Mouse (Mus musculus): ENCODE results near the gene Aanat. TPM values are rescaled to one million over a fixed set of nuclear protein-coding genes. Genes with fewer than 3 reads are reported as not detected.

The Aanat gene
- total RNA-seq, 2 experiments from 2014 or later = not detected

DNA sequence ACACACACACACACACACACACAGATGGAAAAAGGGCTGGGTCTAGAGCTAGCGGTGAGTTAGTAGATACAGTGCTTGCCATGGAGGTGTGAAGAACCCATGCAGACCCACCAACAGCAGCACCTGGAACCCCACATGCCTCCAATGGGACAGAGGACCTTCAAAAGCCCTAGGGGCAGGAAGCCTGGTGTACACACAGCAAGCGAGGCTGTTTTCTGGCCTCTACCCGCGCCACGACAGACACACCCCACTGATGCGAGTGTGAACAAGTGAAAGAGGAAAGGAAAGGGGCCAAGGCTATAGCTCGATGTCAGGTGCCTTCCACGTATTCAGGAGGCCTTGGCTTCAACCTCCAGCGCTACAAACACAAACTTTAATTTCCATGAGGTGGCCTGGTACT is 25.7 kb downstream of the Aanat start:
- no peak for DNase-seq

DNA sequence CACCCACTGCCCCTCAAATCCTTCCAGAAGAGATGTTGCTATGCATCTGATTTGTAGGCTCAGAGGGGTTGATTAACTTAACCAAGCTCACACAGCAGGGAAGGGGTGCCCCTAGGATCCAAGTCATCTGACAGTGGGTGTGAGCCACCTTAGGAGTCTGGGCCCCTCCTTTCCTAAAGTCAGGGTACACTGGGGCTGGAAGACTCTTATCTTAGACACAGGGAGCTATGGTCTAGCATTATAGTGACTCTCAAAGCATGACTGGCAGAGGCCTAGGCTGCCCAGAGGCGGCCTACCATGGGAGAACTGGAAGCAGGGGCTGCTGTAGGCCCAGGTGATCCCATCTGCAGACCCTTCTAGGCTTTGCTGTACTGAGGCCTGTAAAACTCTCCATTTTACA is 26.3 kb downstream of the Aanat start:
- no peak for DNase-seq

DNA sequence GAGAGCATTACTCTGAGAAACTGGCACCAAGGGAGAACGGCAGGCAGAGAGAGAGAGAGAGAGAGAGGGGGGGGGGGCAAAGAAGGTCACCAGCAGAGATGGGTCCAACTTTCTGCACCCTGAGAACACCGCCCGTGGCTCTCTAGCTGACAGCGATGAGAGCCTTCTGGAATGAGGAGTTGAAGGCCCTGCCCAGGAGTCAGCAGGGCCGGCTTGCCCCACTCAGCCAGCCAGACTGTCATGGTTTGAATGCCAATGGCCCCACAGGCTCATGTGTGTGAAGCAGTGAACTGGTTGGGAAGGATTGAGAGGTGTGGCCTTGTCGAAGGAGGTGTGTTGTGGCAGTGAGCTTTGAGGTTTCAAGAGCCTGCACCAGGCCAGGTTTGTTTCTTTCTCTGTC is 27.0 kb downstream of the Aanat start:
- no peak for DNase-seq

DNA sequence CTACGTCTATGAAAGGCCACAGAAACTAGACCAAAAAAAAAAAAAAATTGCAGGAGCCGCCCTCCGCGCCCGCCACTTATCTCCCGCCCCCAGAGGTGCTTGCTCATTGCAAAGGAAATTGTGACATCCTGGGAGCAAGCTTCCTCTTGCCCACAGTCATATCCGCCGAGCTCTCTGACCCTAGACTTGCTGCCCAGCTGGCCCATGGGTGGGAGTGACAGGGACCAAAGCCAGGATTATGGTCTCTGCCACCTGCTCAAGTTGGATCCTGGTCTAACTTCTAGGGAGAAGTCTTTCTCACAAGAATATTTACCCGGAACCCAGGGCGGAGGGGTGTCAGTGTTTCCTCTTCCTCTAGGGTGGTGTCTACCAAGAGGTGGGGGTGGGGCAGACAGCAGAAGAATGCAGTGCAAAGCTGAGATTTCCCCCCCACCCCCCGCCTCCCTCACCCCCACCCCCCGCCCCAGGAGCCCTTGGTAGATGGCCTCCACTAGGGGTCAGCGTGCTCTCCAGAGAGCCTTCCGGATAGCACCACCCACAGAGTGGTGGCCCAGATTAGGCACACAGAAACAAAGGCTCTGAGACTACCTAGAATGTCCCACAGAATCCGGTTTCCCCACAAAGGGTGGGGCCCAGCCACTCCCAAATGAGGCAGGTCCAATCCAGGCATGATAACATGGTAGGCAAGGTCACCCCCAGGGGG is 29.7 kb downstream of the Aanat start:
- peak; percentile 52 for DNase-seq

DNA sequence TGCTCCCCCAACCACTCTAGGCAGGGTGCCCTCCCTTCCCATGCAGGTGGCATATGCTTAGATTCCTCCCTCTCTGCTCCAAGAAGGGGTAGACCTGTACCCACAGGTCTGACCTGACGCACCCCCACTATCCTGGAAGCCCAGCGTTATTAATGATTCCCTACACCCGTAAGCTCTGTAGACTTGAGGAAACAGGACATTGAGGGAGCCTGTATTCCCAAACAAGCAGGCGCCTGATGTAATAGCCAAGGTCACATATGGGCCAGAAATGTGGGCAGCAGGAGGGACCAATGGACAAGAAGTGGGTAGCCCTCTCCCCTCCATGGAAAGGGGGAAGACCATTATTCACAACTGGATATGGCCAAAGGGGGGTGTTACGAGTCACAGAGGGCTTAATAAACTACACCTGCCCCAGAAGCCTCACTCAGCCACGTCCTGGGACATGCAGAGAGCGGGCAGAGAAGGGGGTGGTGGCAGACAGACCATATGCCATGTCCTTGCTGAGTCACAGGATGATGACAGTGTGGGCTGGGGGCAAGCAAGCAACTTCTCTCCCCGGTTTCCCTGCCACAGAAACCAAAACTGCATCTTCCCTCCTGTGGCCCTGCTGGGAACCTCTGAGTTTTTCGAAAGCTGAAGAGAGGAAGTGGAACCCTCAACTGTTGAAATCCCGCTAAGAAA is 30.3 kb downstream of the Aanat start:
- DNase-seq = no peak

DNA sequence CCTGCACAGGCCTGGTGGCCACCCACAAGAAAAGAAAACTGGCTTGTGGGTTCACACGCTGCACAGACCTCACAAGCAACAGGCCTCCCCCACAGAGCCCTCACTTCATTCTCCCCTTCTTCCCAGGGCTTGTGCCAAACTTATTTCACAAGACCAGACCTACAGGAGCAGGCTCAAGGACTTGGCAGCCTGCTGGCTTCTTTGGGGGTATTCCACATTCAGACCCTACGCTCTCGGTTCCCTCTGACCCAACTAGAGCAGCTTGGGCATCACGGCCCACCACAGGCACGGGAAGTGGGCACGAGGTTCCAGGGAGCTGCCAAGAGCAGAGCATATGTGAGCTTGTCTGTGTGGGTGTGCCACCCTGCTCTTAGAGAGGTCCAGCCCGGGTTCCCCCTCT is 31.4 kb downstream of the Aanat start:
- peak; percentile 55 for DNase-seq

DNA sequence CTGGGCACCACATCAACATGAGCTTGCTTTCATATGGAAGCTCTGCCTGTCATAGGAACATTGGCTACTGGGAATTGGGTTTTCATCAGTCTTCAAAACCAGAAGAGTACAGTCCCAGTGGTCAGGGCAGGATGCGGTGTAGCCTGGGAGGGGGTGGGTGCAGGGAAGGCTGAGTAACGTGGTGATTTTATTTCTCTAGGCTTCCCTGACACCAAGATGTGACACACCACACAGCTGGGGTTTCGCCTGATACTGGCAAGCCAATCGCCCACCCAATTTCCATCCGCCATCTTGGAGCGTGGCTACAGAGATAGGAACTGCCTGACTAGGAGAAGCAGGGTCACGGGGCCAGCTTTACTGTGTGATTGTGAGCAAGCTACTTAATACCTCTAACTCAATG is 32.4 kb downstream of the Aanat start:
- no peak for DNase-seq

DNA sequence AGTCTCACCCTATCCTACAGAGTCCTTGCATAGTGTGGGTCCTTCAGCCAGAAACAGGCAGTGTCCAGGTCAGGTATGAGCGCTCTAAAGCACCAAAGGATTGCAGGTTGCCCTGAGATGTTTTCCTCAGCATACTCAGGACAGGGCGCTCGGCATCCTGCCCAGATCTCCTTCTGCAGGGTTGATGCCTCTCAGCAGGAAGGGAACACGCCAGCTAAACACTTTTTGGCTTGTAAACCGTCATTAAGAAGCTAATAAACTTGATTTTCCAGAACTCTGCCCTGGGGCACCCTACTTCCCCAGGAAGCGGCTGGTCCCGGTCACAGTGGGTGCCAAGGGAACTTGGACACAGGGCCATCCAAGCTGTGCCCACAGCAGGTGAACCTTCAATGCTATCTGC is 32.9 kb downstream of the Aanat start:
- no peak for DNase-seq

DNA sequence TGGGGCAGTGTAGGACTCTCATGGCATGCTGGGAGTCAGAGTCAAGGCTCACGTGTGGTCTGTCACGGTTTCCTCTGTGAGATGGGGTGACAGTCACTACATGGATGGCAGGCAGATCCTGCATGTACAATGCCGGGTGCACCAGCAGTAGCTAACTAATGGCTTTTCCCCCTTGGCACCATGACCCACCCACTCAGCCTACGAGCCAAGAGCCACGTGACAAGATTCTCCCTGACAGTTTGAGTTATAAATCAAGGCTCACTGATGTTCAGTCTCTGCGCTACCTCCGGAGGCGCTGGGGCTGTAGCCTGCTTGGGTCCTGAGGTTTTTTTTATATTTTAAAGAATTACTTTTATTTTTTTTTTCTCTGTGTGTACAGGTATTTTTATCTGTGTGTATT is 33.3 kb downstream of the Aanat start:
- DNase-seq = no peak

DNA sequence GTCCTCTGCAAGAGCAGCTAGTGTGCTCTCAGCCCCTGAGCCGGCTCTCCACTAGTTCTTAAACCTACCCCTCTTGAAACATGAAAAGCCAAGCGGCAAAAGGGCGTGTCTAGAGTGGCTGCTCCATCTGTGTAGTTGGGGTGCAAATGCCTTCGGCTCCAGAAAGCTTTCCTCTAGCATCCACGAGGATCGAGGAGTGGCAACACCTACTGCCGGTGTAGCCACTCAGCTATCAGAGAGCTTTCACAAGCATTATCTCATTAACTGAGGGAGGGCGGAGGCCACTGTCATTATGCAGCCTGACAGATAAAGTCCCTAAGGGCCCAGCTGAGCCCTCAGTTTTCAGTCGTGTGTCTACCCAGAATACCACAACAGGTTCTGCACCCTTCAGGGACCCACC is 33.8 kb downstream of the Aanat start:
- no peak for DNase-seq

DNA sequence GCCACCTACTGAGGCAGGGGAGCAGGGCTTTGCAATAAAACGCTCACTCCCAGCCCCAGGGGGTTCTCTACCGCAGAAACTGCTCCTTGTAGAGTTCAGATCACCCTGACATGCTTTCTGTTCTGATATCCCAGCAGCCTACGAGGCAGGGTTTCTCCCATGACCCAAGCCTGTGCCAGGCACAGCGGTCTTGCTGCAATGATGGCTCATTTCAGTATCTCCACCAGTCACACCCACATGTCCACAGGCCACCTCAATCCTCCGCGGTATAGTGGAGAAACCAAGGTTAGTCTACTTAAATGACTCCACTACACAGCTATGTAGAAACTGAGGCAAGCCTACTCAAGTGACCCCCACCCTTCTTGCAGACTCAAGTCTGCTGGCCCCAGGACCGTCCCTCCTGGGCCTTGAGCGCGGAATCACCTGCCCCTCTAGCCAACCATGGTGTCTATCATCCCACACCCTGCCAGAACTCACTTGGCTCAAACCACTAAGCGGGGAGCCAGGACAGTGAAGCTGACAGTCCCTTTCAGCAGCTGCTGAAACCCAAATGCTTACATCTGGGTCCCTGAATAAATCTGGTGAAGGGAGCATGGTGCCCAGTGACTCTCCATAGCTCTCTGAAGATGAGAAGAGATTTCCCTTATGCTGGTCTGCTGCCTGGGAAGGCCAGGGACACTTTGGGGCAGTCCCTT is 34.5 kb downstream of the Aanat start:
- DNase-seq = no peak

DNA sequence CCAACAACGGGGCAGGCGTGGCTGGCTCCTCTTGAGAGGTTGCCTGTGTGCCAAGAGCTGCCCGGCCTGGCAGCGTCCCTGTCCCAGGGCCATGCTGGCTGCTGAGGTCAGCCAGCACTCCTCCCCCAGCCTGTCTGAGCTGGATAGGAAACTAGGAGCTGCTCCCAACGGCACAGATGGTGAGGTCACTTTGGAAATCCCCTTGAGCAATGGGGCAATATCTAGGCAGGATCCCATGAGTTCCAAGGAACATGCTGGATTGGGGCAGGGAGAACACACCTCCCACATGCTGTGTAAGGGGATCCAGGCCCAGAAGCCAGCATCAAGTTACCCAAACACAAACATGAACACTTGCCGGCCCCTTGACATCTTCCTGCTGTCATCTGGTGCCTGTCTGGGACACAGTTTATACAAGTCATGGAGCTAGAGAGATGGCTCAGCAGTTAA is 35.0 kb downstream of the Aanat start:
- DNase-seq = peak; percentile 93

DNA sequence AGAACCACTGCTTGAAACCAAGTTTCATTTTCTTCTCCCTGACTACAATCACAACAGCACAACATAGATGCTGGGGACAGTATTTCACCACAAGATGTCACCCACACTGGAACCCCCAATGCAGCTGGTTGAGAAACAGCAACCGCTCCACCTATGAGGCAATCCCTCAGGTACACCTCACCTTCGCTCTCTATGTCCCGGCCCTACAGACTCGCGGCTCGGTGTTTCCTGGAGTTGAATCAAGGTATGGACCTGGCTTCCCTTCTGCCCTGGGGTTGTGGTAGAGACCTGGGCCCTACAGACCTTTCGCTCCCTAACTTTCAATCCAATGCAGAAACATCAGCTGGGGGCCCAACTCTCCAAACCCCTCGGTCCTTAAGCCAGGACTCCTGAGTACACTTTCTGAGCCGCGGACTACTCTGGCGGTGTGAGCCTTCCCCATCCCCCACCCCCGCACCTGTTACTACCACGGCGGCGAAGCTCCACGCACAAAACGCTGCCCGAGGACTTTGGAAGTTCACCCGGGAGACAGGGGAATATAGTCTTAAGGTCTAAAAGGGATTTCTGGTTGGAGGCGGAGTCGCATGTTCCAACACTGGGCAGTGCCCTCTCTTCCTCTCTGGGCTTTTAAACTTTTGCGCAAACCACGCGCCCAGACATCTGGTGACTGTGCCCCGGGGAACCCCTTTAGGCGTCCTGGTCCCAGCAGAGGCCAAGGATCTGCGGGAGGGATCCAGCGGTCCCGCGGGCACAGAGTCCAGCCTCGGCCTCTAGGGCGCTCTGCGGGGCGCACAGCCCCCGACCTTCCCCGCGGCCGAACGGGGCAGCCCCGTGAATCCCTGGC is 37.3 kb downstream of the Aanat start:
- no peak for DNase-seq

DNA sequence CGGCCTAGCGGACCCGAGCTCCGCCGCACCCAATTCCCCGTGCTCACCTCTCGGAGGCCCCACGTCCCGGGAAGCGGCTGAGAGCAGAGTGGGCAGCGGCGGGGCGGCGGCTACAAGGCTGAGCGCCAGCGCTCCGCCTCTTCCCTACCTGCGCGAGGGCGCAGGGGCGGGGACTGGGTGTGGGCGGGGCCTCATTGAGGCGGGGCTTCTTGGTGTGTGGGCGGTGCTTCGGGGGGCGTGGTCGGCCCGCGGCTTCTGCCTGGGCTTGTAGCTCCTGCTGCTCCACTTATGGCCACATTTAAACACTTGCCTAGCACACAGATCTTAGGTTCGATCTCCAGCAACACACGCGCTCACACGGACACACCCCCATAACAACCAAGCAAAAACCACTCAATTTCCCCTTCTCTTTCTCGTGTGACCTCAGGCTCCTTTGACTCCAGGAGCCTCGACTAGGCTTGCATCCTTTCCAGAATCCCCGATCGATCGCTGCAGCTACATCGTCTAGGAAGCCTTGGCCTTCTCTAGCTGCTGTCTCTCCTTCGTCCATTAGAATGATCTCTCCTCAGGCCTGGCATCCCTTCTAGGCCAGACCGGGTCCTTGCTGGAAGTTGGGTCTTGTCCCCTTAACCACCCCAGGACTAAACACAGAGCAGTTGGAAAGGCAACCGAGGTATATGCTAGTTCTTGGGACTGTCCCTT is 38.0 kb downstream of the Aanat start:
- DNase-seq = peak; percentile 93

DNA sequence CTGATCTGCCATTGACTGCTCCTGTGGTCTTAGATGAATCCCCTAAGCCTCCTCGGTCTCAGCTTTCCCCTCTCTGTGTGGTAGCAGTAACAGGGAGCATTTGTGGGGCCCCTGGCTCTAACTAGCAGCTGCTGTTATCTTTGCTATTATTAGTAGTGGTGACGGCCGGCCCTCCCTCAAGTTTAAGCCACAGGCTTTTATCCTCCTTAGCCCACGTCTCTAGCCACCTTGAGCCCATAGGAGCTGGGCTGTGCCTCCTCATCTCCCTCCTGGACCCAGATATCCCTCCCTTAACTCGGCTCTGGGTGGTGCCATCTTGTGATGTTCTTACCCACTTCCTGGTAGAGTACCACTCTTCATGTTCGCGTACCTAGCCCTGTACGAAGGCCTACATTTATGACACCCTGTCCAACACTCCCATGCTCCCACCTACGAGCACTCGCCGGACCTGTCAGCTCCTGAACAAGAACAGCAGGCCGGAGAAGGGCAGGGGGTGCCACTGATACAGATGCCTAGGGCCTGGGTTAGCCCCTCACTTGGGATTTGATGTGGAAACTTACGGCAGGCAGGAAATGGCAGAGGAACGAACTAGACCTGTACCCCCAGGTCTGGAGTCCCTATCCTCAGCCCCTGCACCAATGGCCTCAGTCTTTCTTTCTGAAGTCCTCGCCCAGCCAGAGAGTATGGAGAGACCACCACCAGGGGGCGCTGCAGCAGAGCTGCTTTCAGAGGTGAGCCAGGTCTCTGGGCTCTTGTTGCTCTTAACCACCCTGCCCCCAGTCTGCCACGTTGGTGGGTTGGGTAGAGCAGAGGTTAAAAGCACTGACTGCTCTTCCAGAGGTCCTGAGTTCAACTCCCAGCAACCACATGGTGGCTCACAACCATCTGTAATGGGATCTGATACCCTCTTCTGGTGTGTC is 39.1 kb downstream of the Aanat start:
- peak; percentile 72 for DNase-seq

DNA sequence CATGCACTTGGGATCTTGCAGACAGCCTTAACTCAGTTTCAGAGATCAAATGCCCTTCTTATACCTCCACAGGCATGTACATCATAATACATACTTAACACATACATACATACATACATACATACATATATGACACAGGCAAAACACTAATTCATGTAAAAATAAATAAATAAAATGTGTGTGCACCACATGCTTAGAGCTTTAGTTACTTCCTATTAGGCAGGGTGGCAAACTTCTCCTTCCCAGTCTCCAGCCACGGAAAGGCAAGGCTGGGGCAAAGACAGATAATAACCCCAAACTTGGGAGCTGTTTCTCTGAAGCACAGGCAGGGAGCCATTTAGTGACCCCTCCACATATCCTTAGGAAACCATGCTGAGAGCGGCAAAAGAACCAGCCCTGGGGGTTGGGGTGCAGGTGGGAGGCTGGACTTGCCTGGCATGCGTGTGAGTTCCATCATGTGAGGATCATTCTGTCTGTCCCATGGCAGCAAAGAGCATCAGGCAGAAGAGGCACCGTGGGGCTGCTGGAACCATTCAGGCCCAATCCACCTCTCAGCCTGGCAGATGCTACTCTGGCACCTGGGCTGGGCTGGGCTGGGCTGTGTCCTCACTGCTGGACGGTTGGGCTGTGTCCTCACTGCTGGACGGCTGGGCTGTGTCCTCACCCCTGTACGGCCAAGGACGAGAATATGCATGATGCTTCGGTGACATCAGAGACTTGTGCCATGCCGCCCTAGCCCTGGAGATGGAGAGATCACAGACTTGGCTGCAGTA is 40.3 kb downstream of the Aanat start, which contains the start of gene Rhbdf2:
TSS of gene Rhbdf2 (minus strand) at position 721 of the 773 bp plus-strand sequence.
- DNase-seq = no peak

DNA sequence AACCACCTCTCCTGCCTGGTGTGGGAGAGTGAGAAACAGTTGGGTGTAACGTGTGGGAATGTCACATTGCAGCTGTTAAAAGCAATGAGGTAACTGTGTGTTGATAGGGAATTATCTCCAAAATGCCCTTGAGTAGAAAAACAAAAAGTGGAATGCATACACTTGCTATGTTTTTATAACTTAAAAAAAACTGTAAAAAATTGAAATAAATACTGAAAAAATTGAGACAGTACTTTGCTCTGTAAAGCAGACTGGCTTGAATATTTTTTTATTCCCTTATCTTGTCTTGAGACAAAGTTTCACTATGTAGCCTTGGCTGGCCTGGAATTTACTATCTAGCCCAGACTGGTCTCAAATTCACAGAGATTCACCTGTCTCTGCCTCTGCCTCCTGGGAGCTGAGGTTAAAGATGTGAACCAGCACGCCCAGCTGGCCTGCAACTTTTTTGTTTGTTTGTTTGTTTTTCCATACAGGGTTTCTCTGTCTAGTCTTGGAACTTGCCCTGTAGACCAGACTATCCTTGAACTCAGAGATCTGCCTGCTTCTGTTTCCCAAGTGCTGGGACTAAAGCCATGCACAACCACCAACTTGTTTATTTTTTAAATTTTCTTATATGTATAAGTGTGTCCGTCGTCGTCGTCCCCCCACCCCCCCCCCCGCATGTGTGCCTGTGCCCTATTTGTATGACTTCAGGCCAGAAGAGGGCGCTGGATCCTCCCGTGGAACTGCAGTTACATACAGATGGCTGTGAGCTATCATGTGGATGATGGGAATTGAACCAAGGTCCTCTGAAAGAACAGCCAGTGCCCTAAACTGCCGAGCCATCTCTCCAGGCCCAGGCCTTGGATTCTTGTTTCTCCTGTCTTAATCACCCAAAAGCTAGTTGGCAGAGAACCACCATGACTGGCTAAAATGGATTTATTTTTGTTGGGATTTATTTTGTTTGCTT is 41.1 kb downstream of the Aanat start:
- no peak for DNase-seq

DNA sequence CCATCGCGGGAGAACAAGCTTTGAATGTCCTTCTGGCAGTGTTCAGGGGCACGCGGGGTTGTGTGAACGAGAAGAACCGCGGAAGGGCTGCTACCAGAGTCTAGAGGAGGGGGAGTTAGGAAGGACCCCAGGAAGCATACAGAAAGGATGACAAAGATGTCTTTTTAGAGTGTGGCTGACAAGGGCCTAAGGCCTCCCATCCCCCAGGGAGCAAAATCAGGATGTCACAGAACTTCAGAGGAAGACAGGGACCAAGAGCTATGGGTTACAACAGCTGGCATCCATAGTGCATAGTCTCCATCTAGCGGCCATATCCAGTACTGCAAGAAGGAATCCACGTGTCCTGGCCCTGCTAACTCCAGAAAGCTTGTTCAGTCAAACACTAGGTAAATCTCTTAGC is 42.5 kb downstream of the Aanat start:
- DNase-seq = peak; percentile 94

DNA sequence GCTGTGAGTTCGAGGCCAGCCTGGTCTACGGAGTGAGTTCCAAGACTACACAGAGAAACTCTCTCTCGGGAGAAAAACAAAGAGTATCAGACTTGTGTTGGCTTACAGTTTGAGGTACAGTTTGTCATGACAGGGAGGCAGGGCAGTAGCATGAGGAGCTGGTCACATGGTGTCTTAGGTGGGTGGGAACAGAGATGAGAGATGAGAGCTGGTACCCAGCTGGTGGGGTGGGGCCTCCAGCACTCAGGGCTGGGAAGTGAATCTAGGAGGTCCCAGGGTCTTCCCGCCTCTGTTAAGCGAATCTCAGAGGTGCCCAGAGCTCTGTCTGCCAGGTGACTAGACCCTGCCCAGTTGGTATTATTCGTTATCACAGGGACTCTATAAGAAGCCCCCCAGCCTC is 43.2 kb downstream of the Aanat start:
- no peak for DNase-seq

Data from adrenal gland, postnatal 10 days (tissue).